Mouse (Mus musculus): ENCODE data around the gene Hdc. TPM values are rescaled to one million over a fixed set of nuclear protein-coding genes. Genes with fewer than 3 reads are reported as not detected.
A peak's percentile ranks its signal among the peaks of the same experiment; 100 is the strongest.
"Not testable (repeated sequence)": the region's sequence is repeated elsewhere in the genome, so short reads cannot be mapped to it uniquely, and the experiment has no call there.

Hdc gene
- total RNA-seq (2021) = 1 to 10 TPM; 2.6 to 2.7 TPM

DNA sequence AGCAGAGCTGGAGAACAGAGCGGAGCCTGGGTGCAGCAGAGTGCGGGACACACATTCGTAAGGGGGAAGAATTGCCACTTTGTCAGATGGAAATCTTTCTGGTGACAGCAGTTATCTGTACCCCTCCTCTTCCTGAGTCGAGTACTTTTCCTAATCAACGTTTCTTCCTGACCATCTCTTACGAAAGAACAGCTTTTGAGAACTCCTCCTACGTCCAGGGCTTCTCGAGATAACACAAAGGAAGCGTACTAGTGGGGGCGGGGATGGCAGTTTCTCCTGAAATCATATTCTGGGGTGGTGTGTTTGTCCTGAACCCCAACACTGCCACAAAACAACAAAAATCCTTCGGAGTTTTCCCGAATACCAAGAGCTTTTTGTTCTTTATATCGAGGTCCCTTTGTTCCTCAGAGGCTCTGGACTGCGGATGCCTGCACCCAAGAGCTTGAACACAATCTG lies at the start of gene Hdc:
Gene Hdc (minus strand): TSS at position 51 of the 456 bp plus-strand sequence.
- intact Hi-C loops (cut with DNase I) = no loop called here
- DNase-seq = no peak

GRCm38 (mm10) chr2:126668621-126669252 lies 49.6 kb upstream of the Hdc start:
- intact Hi-C loops (cut with DNase I) = no loop called here
- no peak for DNase-seq

DNA sequence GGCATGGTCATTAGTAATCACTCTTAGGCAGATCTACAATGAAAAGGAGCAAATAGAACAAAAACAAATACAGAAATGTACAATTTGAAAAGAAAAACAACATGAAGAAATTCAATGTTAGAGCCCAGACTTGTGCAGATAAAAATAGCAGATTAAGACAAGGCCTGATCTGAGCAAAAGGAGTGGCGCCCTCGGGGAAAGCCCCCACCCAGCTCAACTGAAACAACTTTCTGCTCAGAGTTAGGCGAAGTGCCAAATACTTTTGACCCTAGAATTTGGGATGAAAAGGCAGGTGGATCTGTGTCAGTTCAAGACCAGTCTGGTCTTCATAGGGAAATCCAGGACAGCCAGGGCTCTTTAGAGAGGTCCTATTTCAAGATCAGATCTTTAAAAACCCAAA lies 46.9 kb upstream of the Hdc start:
- intact Hi-C loops (cut with DNase I) = no loop called here
- DNase-seq = no peak

DNA sequence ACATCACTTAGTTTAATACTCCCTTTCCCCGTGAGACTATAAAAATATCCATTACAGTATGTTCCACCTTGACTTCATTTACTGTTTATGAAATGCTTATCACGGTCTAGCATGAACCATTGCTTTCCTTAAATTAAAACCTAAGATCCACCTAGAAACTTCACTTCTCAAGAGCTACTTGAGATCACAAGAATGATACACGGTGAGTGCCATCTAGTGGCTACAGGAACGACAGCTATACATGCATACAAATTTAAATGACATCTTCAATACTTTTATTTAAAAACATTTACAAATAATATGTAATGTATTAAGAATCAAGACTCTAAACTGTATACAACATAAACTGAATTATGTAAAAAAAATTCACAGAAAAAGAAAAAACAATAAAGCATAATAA lies 44.4 kb upstream of the Hdc start:
- intact Hi-C loops (cut with DNase I) = loop anchor here (1.0 kb wide), 1 partner anchor 64 kb away; no protein-coding TSS in a partner anchor
- peak; percentile 33 to 51 for DNase-seq

- no peak for DNase-seq
- intact Hi-C loops (cut with DNase I) = no loop called here
These were observed 33.8 kb upstream of the Hdc start for GRCm38 (mm10) chr2:126652929-126653328.

DNA sequence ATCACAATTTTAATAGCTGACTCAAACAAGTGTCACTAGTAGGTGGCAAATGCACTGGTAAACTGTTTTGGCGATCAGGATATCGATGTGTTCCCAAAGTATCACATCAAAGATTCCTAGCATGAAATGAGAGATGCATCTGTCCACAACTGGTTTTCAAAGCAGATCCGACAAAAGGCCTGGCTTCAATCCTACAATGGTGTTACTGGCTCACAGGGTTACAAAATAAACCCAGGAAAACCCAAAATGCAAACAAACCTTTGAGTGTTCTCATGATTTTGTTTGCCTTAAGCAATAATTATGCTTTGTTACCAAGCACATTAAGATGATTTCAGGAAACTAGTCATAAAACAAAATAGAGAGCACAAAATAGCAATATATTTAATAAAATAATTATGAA lies 28.7 kb upstream of the Hdc start:
- intact Hi-C loops (cut with DNase I) = no loop called here
- DNase-seq = no peak

DNA sequence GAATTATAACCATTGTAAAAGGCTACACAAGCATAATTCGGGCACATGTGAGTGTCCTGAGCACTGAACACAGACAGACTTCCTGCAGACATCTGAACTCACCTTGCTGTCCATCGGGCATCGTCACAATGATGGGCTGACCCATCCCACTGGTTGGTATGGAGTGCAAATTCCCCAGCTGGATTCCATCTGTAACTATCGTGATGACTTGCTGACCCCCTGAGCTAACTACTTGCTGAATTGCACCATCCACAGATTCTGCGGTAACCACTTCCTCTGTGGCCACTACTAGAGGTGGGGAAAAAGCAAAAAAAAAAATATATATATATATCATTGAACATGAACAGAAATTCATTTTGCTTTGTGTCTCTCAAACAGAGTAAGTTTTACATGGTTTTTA lies 27.4 kb upstream of the Hdc start:
- no peak for DNase-seq
- intact Hi-C loops (cut with DNase I) = no loop called here

DNA sequence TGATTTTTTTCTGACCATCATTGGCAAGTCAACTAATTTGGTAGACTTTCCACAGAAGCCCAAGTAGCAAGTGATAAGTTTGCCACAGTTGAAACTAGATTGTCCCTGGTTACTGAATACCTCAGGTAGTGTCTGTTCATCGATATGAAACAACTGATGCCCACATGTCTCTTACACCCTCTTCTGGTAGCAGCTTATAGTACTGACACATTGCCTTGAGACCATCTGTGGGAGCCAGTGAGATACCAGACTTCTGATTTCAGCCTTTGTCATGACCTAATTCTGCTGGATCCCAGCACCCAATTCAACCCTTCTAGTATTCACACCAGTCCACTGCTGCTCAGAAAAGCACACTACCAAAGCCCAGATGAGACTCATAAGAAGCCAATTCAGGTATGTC lies 25.7 kb upstream of the Hdc start:
- no peak for DNase-seq
- intact Hi-C loops (cut with DNase I) = loop anchor here (5.0 kb wide), 1 partner anchor 47 kb away; no protein-coding TSS in a partner anchor

GRCm38 (mm10) chr2:126640298-126640697 lies 21.2 kb upstream of the Hdc start:
- no peak for DNase-seq
- intact Hi-C loops (cut with DNase I) = loop anchor here (5.0 kb wide), 1 partner anchor 43 kb away; no protein-coding TSS in a partner anchor

DNA sequence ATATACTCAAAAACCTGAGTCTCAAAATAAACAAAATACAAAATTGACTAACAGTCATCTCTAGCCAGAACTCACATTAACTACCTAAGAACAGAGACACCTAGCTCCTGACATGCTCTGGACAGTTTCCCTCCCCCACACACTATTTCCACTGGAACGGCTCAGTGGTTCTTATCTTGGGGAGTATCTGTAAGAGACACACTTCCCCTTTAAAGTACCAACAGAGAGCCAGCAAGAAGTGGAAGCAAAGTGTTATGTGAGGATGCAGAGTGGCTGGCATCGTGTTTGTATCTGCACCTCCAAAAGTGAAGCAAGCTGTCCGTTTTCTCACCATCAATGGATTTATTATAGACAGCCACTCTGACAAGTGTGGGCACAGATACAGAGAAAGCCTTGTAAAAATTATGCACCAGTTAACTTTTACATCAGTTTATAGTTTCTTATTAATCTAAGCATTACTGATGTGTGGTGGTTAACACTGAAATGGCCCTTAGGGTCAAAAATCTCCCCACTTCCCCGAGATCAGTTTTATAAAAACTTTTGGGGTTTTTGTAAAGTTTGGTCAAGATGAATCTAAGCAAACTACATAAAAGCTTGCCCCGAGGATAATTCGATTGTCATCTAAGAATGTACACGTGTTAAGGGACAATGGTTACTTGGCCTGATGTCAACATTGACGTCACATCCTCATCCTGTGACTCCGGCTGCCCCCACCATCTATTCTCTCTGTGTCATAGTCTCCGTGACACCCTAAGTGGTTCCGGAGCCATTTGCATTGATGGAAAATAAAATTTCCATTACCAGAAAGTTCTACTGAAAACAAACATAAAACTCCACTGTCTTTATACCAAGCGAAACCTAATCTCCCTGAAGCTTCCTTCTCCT lies 17.1 kb upstream of the Hdc start:
- peak; percentile 45 to 68 for DNase-seq
- intact Hi-C loops (cut with DNase I) = no loop called here

DNA sequence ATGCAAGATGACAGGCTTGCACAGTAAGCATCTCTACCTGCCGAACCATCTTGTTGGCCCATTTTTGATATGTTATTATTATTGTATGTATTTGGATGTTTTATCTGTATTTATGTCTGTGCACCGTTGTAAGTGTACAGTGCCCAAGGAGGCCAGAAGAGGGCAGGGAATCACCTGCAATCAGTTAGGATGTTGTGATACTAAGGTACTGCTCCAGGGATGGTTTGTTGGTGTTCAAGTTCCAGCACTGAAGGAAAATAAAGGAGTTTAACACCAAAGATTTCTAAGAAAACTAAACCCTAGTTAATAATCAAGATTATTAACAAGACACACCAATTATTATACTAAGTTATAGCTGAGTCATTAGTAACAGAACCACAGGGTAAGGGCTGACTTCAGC lies 14.1 kb upstream of the Hdc start:
- no peak for DNase-seq
- intact Hi-C loops (cut with DNase I) = no loop called here

DNA sequence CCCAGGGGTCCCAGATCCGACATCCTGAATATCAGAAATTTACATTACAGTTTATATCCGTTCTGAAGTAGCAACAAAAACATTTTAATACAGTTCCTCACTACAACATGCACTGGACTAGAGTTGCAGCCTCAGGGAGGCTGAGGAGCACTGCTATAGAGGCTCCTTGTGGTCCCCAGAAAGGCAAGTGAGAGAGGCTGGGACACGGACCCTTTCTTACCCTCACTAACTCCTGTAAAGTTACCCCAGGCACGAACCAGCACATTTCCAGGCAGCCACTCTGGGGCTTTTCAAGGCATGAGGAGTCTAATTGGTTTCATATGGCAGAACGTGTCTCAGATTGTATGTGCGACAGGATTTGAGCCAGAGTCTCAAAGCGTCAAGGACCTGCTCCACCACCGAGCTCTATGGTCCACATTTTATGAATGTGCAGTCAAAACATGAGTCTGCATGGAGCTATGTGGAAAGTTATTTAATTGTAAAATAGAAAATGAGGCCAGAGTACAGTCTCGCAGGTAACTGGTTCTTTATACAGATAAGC lies 9.4 kb upstream of the Hdc start:
- no peak for DNase-seq
- intact Hi-C loops (cut with DNase I) = no loop called here

DNA sequence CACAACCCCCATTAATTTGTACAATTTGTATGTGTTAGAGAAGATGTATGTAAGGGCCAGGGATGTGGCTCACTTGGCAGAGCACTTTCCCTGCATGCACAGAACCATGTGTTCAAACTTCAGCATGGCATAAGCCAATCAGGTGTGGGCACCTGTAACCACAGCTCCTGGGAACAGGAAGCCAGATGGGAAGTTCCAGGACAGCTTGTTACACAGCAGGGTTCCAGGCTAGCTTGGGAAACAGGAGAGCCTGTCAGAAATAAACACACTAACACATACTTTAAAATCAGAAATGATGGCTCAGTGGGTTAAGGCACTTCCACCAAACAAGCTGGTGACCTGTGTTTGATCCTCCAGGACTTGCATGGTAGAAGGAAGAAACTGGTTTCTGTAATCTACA lies 4.0 kb upstream of the Hdc start:
- intact Hi-C loops (cut with DNase I) = no loop called here
- no peak for DNase-seq

- intact Hi-C loops (cut with DNase I) = no loop called here
- DNase-seq = no peak
These were observed 3.4 kb upstream of the Hdc start for GRCm38 (mm10) chr2:126622455-126622854.

DNA sequence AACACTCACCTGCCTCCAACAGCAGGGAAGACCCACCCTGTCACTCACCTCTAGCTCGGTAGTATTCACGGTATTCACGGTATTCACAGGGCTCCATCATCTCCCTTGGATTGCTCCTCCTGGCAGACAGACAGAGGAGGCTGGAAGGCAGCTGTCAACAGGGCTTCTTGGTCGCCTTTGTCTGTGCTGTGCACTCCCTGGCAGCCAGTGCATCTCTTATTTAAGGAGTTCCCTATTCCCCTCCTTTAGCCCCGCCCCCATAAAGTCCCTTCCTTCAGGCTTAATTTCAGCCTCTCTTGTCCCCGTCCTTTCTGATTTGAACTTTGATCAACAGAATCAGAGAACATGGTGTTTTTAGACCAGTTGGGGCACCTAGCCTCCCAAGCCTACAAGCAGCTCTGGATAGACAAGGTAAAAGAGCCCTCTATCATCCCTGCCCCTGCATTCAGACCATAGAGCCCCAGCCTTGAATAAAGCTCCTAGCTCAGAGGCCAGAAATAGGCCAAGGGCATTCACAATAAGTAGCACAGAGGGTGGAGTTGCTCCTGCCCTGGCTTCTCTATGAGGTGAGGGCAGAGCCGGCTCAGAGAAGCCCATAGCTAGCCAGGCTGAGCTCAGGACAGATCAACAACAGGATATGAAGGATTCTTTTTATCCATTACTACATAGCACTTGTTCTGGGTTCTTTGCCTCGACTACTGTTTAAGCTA lies 474 bp downstream of the Hdc start:
- intact Hi-C loops (cut with DNase I) = no loop called here
- peak; percentile 35 to 42 for DNase-seq

DNA sequence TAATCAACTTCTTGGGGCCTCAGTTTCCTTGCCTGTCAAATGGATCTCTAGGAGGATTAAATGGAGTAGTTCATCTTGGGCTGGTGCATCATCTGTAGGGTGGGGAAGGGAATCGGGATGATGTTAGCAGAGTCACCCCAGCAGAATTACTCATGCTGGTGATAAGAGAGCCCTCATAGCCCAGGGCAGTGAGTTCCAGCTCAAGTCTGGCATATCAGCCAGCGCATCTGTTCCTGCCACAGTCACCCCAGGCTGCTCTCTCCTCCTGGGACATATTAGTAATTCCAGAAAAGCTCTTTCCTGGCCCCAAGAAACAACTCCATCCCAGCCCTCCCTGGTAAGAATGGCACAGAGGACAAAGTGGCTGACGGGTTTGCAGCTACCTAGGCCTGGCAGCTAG lies 3.7 kb downstream of the Hdc start:
- intact Hi-C loops (cut with DNase I) = no loop called here
- DNase-seq = no peak

- DNase-seq; intact Hi-C loops (cut with DNase I): not testable (repeated sequence)
These were observed 9.5 kb downstream of the Hdc start for GRCm38 (mm10) chr2:126609600-126609999.

GRCm38 (mm10) chr2:126607553-126608203 lies 11.4 kb downstream of the Hdc start:
- intact Hi-C loops (cut with DNase I) = no loop called here
- DNase-seq = peak; percentile 43 to 56

DNA sequence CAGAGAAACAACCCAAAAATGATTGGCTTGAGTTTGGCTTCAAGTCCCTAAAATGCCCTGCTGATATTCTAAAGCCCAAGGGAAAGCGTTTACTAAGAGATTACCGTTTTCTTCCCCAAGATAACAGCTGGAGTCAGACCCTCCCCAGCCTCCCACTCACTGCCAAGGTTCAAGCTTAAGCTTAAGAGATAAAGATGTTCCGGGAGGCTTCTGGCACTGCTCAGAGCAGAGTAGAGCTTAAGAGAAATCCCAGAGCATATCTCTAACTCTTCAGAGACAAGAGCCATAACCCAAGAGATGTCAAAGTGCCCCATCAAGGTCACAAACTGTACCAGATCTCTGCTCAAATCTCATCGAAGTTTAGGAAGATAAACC lies 12.4 kb downstream of the Hdc start:
- intact Hi-C loops (cut with DNase I) = no loop called here
- no peak for DNase-seq

DNA sequence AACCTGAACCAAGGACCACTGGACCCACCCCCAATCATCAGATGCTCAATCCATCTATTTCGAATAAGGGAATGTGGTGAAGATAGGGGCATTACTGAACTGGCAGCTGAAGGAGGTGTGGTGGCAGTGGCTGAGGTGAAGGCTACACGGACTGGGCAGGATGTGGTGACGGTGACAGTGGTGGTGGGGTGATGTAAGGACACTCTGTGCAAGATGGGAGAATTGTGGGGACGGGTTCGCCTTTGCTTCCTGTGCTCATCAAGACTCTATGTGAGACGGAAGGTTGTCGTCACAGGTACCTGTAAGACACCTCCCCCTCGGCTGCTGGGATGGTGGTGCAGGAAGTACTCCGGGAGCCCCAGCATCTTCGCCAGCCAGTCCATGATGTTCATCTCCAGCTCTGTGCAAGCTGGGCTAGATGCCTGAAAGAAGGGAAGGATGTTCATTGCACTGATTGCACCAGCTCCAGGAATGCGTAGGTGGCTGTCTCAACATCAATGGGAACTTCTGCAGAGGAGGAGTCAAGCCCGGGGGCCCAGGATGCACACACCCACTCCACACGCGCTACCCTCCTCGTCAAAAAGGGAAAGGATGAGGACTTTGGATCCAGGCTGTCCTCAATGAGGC lies 12.9 kb downstream of the Hdc start:
- intact Hi-C loops (cut with DNase I) = no loop called here
- DNase-seq = peak in 1 of 2 experiments; percentile 15
